Mouse (Mus musculus) hindbrain, embryonic 12.5 days (tissue): Measurements from ENCODE around the gene Sphk2. TPM values are rescaled to one million over a fixed set of nuclear protein-coding genes. Genes with fewer than 3 reads are reported as not detected.

ENCODE experiments used
- ATAC-seq: fragments of 200-750 bp; cut with Nextera tagmentation; 2 replicates; pipeline ENCODE4 v1.8.0; 2017; ENCODE audit warnings: moderate TSS enrichment; ENCODE audit not compliant: low FRiP score
- H3K27ac ChIP-seq: fragments of 300-500 bp; sonication (generic); 2 replicates; pipeline ENCODE4 v1.5.1; 2016; ENCODE audit warnings: mild to moderate bottlenecking
- H3K27me3 ChIP-seq: fragments of 300-500 bp; sonication (generic); 2 replicates; pipeline ENCODE4 v1.6.1; 2016; ENCODE audit warnings: mild to moderate bottlenecking
- H3K36me3 ChIP-seq: fragments of 300-500 bp; sonication (generic); 2 replicates; pipeline ENCODE4 v1.6.1; 2016; ENCODE audit warnings: mild to moderate bottlenecking
- H3K4me1 ChIP-seq: fragments of 300-500 bp; sonication (generic); 2 replicates; pipeline ENCODE4 v1.6.1; 2016
- H3K4me2 ChIP-seq: fragments of 300-500 bp; sonication (generic); replicated peaks from 2 replicates; pipeline ENCODE4 v1.6.1; 2016; ENCODE audit warnings: mild to moderate bottlenecking
- H3K4me3 ChIP-seq: fragments of 300-500 bp; sonication (generic); 2 replicates; pipeline ENCODE4 v1.5.1; 2016; ENCODE audit warnings: mild to moderate bottlenecking
- H3K9ac ChIP-seq: fragments of 300-500 bp; sonication (generic); 2 replicates; pipeline ENCODE4 v1.6.1; 2016; ENCODE audit warnings: mild to moderate bottlenecking, moderate library complexity
- H3K9me3 ChIP-seq: fragments of 300-500 bp; sonication (generic); replicated peaks from 2 replicates; pipeline ENCODE4 v1.6.1; 2016; ENCODE audit warnings: mild to moderate bottlenecking
- WGBS: fragments of 180-500 bp; shearing (Covaris S2); methylation state at CpG from one replicate; pipeline ENCODE4 v1.1.7; 2016; 5-methylcytosine and 5-hydroxymethylcytosine counted together
- polyA plus RNA-seq: library from polyadenylated mRNA; unstranded; fragments of >200 nt; fragmentation: Nextera tagmentation; extraction: Ambion mirVana; gene quantifications from 2 replicates; pipeline ENCODE4 v1.2.1, GENCODE M21; 2016

The Sphk2 gene
- polyA plus RNA-seq, 1 experiment from 2014 or later, result 30.3 TPM

GRCm38 (mm10) chr7:45707375-45707967, 10.3 kb downstream of the Sphk2 start:
- Histone ChIP-seq H3K9ac (peak overlapping the region; percentile 36; the same call in 1 of the 2 replicates), H3K27ac (peak overlapping the region; percentile 49), H3K4me3 (peak overlapping the region; percentile 55), H3K4me1 (peaks cover 66% of the 10 kb centered on the region), H3K36me3 (peaks cover 23% of the 10 kb centered on the region), H3K9me3 (no peaks in the 10 kb centered on the region), H3K4me2 (peak overlapping the region; percentile 94), H3K27me3 (no peaks in the 10 kb centered on the region; the same call in 1 of the 2 replicates)
- WGBS, result under 1% methylated on average over 27 of the region's 27 CpGs
- no peak for ATAC-seq

GRCm38 (mm10) chr7:45706721-45707241, 11.0 kb downstream of the Sphk2 start:
- ATAC-seq, result no peak
- H3K27me3 ChIP-seq, result no peaks in the 10 kb centered on the region; the same call in none of the 2 replicates
- peaks cover 16% of the 10 kb centered on the region for H3K36me3 ChIP-seq
- H3K4me1 ChIP-seq, result peaks cover 67% of the 10 kb centered on the region
- H3K9ac ChIP-seq, result peak overlapping the region; percentile 78
- H3K27ac ChIP-seq, result peak overlapping the region; percentile 49
- peak overlapping the region; percentile 94 for H3K4me2 ChIP-seq
- H3K9me3 ChIP-seq, result no peaks in the 10 kb centered on the region
- under 1% methylated on average over 37 of the region's 45 CpGs for WGBS
- H3K4me3 ChIP-seq, result peak overlapping the region; percentile 55

GRCm38 (mm10) chr7:45705873-45706281, 11.9 kb downstream of the Sphk2 start:
- Histone ChIP-seq H3K4me1 (peaks cover 76% of the 10 kb centered on the region), H3K36me3 (peaks cover 7% of the 10 kb centered on the region), H3K4me2 (peak overlapping the region; percentile 94), H3K9me3 (no peaks in the 10 kb centered on the region), H3K27me3 (no peaks in the 10 kb centered on the region; the same call in none of the 2 replicates), H3K4me3 (peak overlapping the region; percentile 55), H3K9ac (peak overlapping the region; percentile 78), H3K27ac (peak overlapping the region; percentile 70; the same call in 1 of the 2 replicates)
- 0% methylated on average over 7 of the region's 7 CpGs for WGBS
- no peak for ATAC-seq

GRCm38 (mm10) chr7:45705443-45705864, 12.3 kb downstream of the Sphk2 start:
- under 1% methylated on average over 21 of the region's 21 CpGs for WGBS
- peak overlapping the region; percentile 70 for H3K27ac ChIP-seq
- H3K9me3 ChIP-seq, result no peaks in the 10 kb centered on the region
- H3K4me1 ChIP-seq, result peaks cover 80% of the 10 kb centered on the region
- peaks cover 2% of the 10 kb centered on the region for H3K27me3 ChIP-seq
- H3K4me2 ChIP-seq, result peak overlapping the region; percentile 94
- peak; percentile 1; the same call in 1 of the 2 replicates for ATAC-seq
- peak overlapping the region; percentile 49 for H3K9ac ChIP-seq
- peak overlapping the region; percentile 55 for H3K4me3 ChIP-seq
- peaks cover 3% of the 10 kb centered on the region for H3K36me3 ChIP-seq

GRCm38 (mm10) chr7:45704730-45705442, 12.9 kb downstream of the Sphk2 start, which contains the start of gene Dbp:
Dbp (plus strand) TSS chr7:45705088.
- ATAC-seq, result peak; percentile 83

GRCm38 (mm10) chr7:45704046-45704559, 13.7 kb downstream of the Sphk2 start:
- peak overlapping the region; percentile 94 for H3K4me2 ChIP-seq
- WGBS, result 2% methylated on average over 13 of the region's 13 CpGs
- ATAC-seq, result peak; percentile 55
- peak overlapping the region; percentile 66 for H3K9ac ChIP-seq
- H3K4me1 ChIP-seq, result peaks cover 81% of the 10 kb centered on the region
- H3K36me3 ChIP-seq, result no peaks in the 10 kb centered on the region
- no peaks in the 10 kb centered on the region for H3K9me3 ChIP-seq
- peaks cover 16% of the 10 kb centered on the region for H3K27me3 ChIP-seq
- H3K4me3 ChIP-seq, result peak overlapping the region; percentile 55
- H3K27ac ChIP-seq, result peak overlapping the region; percentile 91

More at GRCm38 (mm10) chr7:45704730-45705442, 12.9 kb downstream of the Sphk2 start, which contains the start of gene Dbp:
- Histone ChIP-seq H3K9ac (peak within 1 kb of the TSS; percentile 66), H3K9me3 (no peaks in the 10 kb centered on the region), H3K36me3 (no peaks in the 10 kb centered on the region), H3K27ac (peak within 1 kb of the TSS; percentile 91), H3K27me3 (peaks cover 8% of the 10 kb centered on the region), H3K4me3 (peak within 1 kb of the TSS; percentile 55), H3K4me2 (peak within 1 kb of the TSS; percentile 94), H3K4me1 (peaks cover 81% of the 10 kb centered on the region)
- under 1% methylated on average over 36 of the region's 36 CpGs for WGBS

GRCm38 (mm10) chr7:45703521-45704033, 14.2 kb downstream of the Sphk2 start:
- Histone ChIP-seq H3K4me1 (peaks cover 75% of the 10 kb centered on the region), H3K36me3 (no peaks in the 10 kb centered on the region), H3K27me3 (peaks cover 21% of the 10 kb centered on the region), H3K27ac (peak overlapping the region; percentile 91), H3K9ac (peak overlapping the region; percentile 66), H3K4me3 (peak overlapping the region; percentile 55), H3K9me3 (no peaks in the 10 kb centered on the region), H3K4me2 (peak overlapping the region; percentile 94)
- WGBS, result 43% methylated on average over 12 of the region's 12 CpGs
- no peak for ATAC-seq

- Histone ChIP-seq H3K9ac (peak overlapping the region; percentile 66), H3K4me3 (peak overlapping the region; percentile 55; the same call in 1 of the 2 replicates), H3K36me3 (no peaks in the 10 kb centered on the region), H3K27ac (peak overlapping the region; percentile 91), H3K4me1 (peaks cover 69% of the 10 kb centered on the region), H3K9me3 (no peaks in the 10 kb centered on the region), H3K4me2 (peak overlapping the region; percentile 94), H3K27me3 (peaks cover 25% of the 10 kb centered on the region)
- no peak for ATAC-seq
- WGBS, result 87% methylated on average over 17 of the region's 17 CpGs
Observed at GRCm38 (mm10) chr7:45702809-45703520, 14.8 kb downstream of the Sphk2 start.

- Histone ChIP-seq H3K4me2 (no peak overlapping the region), H3K9me3 (no peaks in the 10 kb centered on the region), H3K36me3 (no peaks in the 10 kb centered on the region), H3K4me3 (no peak overlapping the region), H3K9ac (no peak overlapping the region), H3K27me3 (peaks cover 28% of the 10 kb centered on the region), H3K27ac (no peak overlapping the region), H3K4me1 (peaks cover 63% of the 10 kb centered on the region)
- ATAC-seq, result no peak
- WGBS, result 88% methylated on average over 11 of the region's 11 CpGs
Observed at GRCm38 (mm10) chr7:45702316-45702715, 15.5 kb downstream of the Sphk2 start.

GRCm38 (mm10) chr7:45701607-45702006, 16.2 kb downstream of the Sphk2 start:
- 90% methylated on average over 11 of the region's 11 CpGs for WGBS
- Histone ChIP-seq H3K36me3 (no peaks in the 10 kb centered on the region), H3K4me2 (peak overlapping the region; percentile 68), H3K4me3 (no peak overlapping the region), H3K9ac (no peak overlapping the region), H3K9me3 (no peaks in the 10 kb centered on the region), H3K27me3 (peaks cover 28% of the 10 kb centered on the region), H3K4me1 (peaks cover 56% of the 10 kb centered on the region), H3K27ac (no peak overlapping the region)
- no peak for ATAC-seq

GRCm38 (mm10) chr7:45701072-45701471, 16.7 kb downstream of the Sphk2 start:
- Histone ChIP-seq H3K27me3 (peaks cover 28% of the 10 kb centered on the region), H3K9me3 (no peaks in the 10 kb centered on the region), H3K36me3 (no peaks in the 10 kb centered on the region), H3K4me1 (peaks cover 50% of the 10 kb centered on the region), H3K27ac (peak overlapping the region; percentile 62), H3K9ac (peak overlapping the region; percentile 33; the same call in 1 of the 2 replicates), H3K4me2 (peak overlapping the region; percentile 68), H3K4me3 (peak overlapping the region; percentile 45)
- ATAC-seq, result no peak
- WGBS, result 27% methylated on average over 11 of the region's 11 CpGs
